In genomic region chr1:162891980-162892451, GRCm38 (mm10) we compare ENCODE assay signal across 15 mouse cellular contexts. TPM values are rescaled to one million over a fixed set of nuclear protein-coding genes. Genes with fewer than 3 reads are reported as not detected.
DNase-seq lines count a peak whose midpoint lies in the region; ATAC-seq and TF ChIP-seq lines count a peak whose summit lies in the region.
"Had no signal": no experiment of that assay in that cellular context is flagged by ENCODE, and none has a peak within 500 bp of the region (broad histone marks: within the 10 kb centered on the region; RNA-seq: fewer than 3 reads in every experiment).

No protein-coding gene starts in this region.

- no peak overlapping the region for H3K4me3 ChIP-seq in kidney, adult 2 months (ENCODE audit: insufficient read depth, low read depth, low read length)
- H3K4me3 ChIP-seq in liver, embryonic 13.5 days (replicated peaks) = no peak overlapping the region
- H3K4me3 ChIP-seq in midbrain, embryonic 13.5 days (replicated peaks) = no peak overlapping the region
- H3K4me3 ChIP-seq: forebrain, embryonic 12.5 days; layer of hippocampus, adult 2 months had no signal

- ATAC-seq in liver, embryonic 13.5 days (ENCODE audit: low read depth) = peak; percentile 55; the same call in 1 of the 2 replicates
- peak; percentile 64 for ATAC-seq in megakaryocyte progenitor cell, adult 5-6 weeks (replicated peaks; ENCODE audit: poor library complexity)
- ATAC-seq in midbrain, embryonic 13.5 days = no peak

- no peaks in the 10 kb centered on the region for H3K9me3 ChIP-seq in liver, embryonic 13.5 days (replicated peaks)
- H3K9me3 ChIP-seq in midbrain, embryonic 13.5 days = no peaks in the 10 kb centered on the region
- H3K9me3 ChIP-seq: forebrain, embryonic 12.5 days had no signal

- WGBS in kidney, adult 2 months = 44% methylated on average over 6 of the region's 6 CpGs
- whole genome bisulfite sequencing in liver, embryonic 13.5 days (ENCODE audit: insufficient replicate concordance) = 33% methylated on average over 6 of the region's 6 CpGs
- WGBS in midbrain, embryonic 13.5 days = 87% methylated on average over 6 of the region's 6 CpGs

- H3K4me1 ChIP-seq in kidney, adult 2 months (ENCODE audit: control insufficient read depth, insufficient read depth, low read length) = peaks cover 6% of the 10 kb centered on the region; the same call in 1 of the 2 replicates
- H3K4me1 ChIP-seq in liver, embryonic 13.5 days (replicated peaks) = no peaks in the 10 kb centered on the region
- no peaks in the 10 kb centered on the region for H3K4me1 ChIP-seq in midbrain, embryonic 13.5 days (replicated peaks)
- H3K4me1 ChIP-seq: forebrain, embryonic 12.5 days had no signal

- no peak for TF ChIP-seq POLR2A in kidney, adult 2 months (IDR thresholded peaks at IDR 0.05; ENCODE audit: low read depth, low read length)

- H3K27ac ChIP-seq in kidney, adult 2 months (ENCODE audit: insufficient read depth, low read depth, low read length) = peak overlapping the region; percentile 95
- no peak overlapping the region for H3K27ac ChIP-seq in liver, embryonic 13.5 days
- H3K27ac ChIP-seq in midbrain, embryonic 13.5 days = no peak overlapping the region
- H3K27ac ChIP-seq: forebrain, embryonic 12.5 days; layer of hippocampus, adult 2 months had no signal

- no peak overlapping the region for H3K9ac ChIP-seq in liver, embryonic 13.5 days
- H3K9ac ChIP-seq in midbrain, embryonic 13.5 days (replicated peaks) = no peak overlapping the region
- H3K9ac ChIP-seq: forebrain, embryonic 12.5 days had no signal

- no peak overlapping the region for H3K4me2 ChIP-seq in liver, embryonic 13.5 days
- no peak overlapping the region for H3K4me2 ChIP-seq in midbrain, embryonic 13.5 days (replicated peaks)
- H3K4me2 ChIP-seq: forebrain, embryonic 12.5 days had no signal

- no peak for TF ChIP-seq CTCF in kidney, adult 2 months (conservative IDR thresholded peaks at IDR 0.05; ENCODE audit: insufficient read depth, insufficient read length, low read depth, low read length)

- DNase-seq in kidney, adult 2 months = peak; percentile 77
- no peak for DNase-seq in kidney, postnatal 4 days
- DNase-seq in brain, adult 2 months (ENCODE audit: low read depth, low spot score) = peak; percentile 15
- no peak for DNase-seq in liver, embryonic 13.5 days
- DNase-seq in adrenal gland, adult 8-10 months = no peak
- DNase-seq in gastrocnemius, postnatal 25 days = no peak
- DNase-seq: adrenal gland, postnatal 14 days; cerebellum, postnatal 36 days had no signal

- H3K27me3 ChIP-seq in kidney, adult 2 months (replicated peaks; ENCODE audit: control insufficient read depth, insufficient read depth, low read length) = no peaks in the 10 kb centered on the region
- H3K27me3 ChIP-seq in liver, embryonic 13.5 days = no peaks in the 10 kb centered on the region
- no peaks in the 10 kb centered on the region for H3K27me3 ChIP-seq in midbrain, embryonic 13.5 days
- H3K27me3 ChIP-seq: forebrain, embryonic 12.5 days had no signal

- no peaks in the 10 kb centered on the region; the same call in 1 of the 2 replicates for H3K36me3 ChIP-seq in kidney, adult 2 months (ENCODE audit: control insufficient read depth, insufficient read depth, low read length)
- H3K36me3 ChIP-seq in liver, embryonic 13.5 days = no peaks in the 10 kb centered on the region
- no peaks in the 10 kb centered on the region for H3K36me3 ChIP-seq in midbrain, embryonic 13.5 days
- H3K36me3 ChIP-seq: forebrain, embryonic 12.5 days had no signal

RNA-seq across cellular contexts. Expression of gene Fmo2, which starts 6.5 kb away (rescaled TPM):
- polyA plus RNA-seq in kidney, adult 2 months (2012; rRNA removed) = 116 and 161 TPM in 2 replicates
- 0.08 and 0.29 TPM in 2 replicates for polyA plus RNA-seq in liver, embryonic 13.5 days (2015; fragmentation: Nextera tagmentation; extraction: Ambion mirVana)
- not detected in 2 replicates for total RNA-seq in megakaryocyte progenitor cell, adult 5-6 weeks (2015)
- not detected in 2 replicates for total RNA-seq in megakaryocyte progenitor cell, adult 5-6 weeks (2017)
- 10 to 100 TPM; 45.3 to 71.8 (median 66.9) TPM for total RNA-seq in adrenal gland, adult 8-10 months (2022)
- 10 to 100 TPM in 1 of 2 experiments, 1 to 10 TPM in 1; 9.1 to 14.6 TPM for total RNA-seq in gastrocnemius, postnatal 25 days (2021)
- 0.13 TPM in 1 of 2 replicates, not detected in the other for polyA plus RNA-seq in midbrain, embryonic 13.5 days (2015; fragmentation: Nextera tagmentation; extraction: Ambion mirVana)
- total RNA-seq: ES-E14 had no signal
- polyA plus RNA-seq: forebrain, embryonic 12.5 days had no signal

RNA-seq across cellular contexts. Expression of gene Fmo1, which starts 25.6 kb away (rescaled TPM):
- polyA plus RNA-seq in kidney, adult 2 months (2012; rRNA removed) = 488 and 529 TPM in 2 replicates
- polyA plus RNA-seq in liver, embryonic 13.5 days (2015; fragmentation: Nextera tagmentation; extraction: Ambion mirVana) = 7.4 and 7.8 TPM in 2 replicates
- total RNA-seq in megakaryocyte progenitor cell, adult 5-6 weeks (2015) = not detected in 2 replicates
- total RNA-seq in megakaryocyte progenitor cell, adult 5-6 weeks (2017) = not detected in 2 replicates
- 100 to 1,000 TPM in 2 of 4 experiments, 10 to 100 TPM in 2; 36.8 to 391 (median 229) TPM for total RNA-seq in adrenal gland, adult 8-10 months (2022)
- total RNA-seq in gastrocnemius, postnatal 25 days (2021) = 10 to 100 TPM; 10.4 to 20.2 TPM
- polyA plus RNA-seq in midbrain, embryonic 13.5 days (2015; fragmentation: Nextera tagmentation; extraction: Ambion mirVana) = 14.9 and 15.2 TPM in 2 replicates

RNA-seq across cellular contexts. Expression of gene Fmo6, which starts 45.3 kb away (rescaled TPM):
- polyA plus RNA-seq in kidney, adult 2 months (2012; rRNA removed) = not detected in 2 replicates
- polyA plus RNA-seq in liver, embryonic 13.5 days (2015; fragmentation: Nextera tagmentation; extraction: Ambion mirVana) = not detected in 2 replicates
- not detected in 2 replicates for total RNA-seq in megakaryocyte progenitor cell, adult 5-6 weeks (2015)
- not detected in 2 replicates for total RNA-seq in megakaryocyte progenitor cell, adult 5-6 weeks (2017)
- not detected for total RNA-seq in adrenal gland, adult 8-10 months (2022)
- total RNA-seq in gastrocnemius, postnatal 25 days (2021) = not detected
- polyA plus RNA-seq in midbrain, embryonic 13.5 days (2015; fragmentation: Nextera tagmentation; extraction: Ambion mirVana) = not detected in 2 replicates
- total RNA-seq: adrenal gland, postnatal 14 days; ES-E14; layer of hippocampus, adult 2 months had no signal
- polyA plus RNA-seq: heart, postnatal 0 days; thymus, postnatal 0 days had no signal

Comparison
In these comparisons a context has a peak if more than half of its experiments do, and no peak if none do; other contexts are left out.
1. DNase-seq: peak in kidney, adult 2 months (single experiment) and brain, adult 2 months (single experiment); none in kidney, postnatal 4 days (0 of 2), liver, embryonic 13.5 days (single experiment), adrenal gland, adult 8-10 months (single experiment) and gastrocnemius, postnatal 25 days (single experiment).
2. RNA of gene Fmo2, which starts 6.5 kb away (total RNA-seq): 45.3 to 71.8 TPM in adrenal gland, adult 8-10 months and 9.1 to 14.6 TPM in gastrocnemius, postnatal 25 days; not detected in megakaryocyte progenitor cell, adult 5-6 weeks; every median in the first group is over 10 times any median in the second.
3. RNA of gene Fmo1, which starts 25.6 kb away (total RNA-seq): 36.8 to 391 TPM in adrenal gland, adult 8-10 months and 10.4 to 20.2 TPM in gastrocnemius, postnatal 25 days; not detected in megakaryocyte progenitor cell, adult 5-6 weeks; every median in the first group is over 10 times any median in the second.